Mouse (Mus musculus) urinary bladder, adult 18-20 months (tissue): ENCODE results near the gene Mreg.

Experiments
- DNase-seq, 2 experiments: peaks; one replicate each; pipeline ENCODE4 v3.0.0; 2022; ENCODE audit warnings: low spot score in 2 of 2, mixed read lengths in 2 of 2

Gene Mreg

DNA sequence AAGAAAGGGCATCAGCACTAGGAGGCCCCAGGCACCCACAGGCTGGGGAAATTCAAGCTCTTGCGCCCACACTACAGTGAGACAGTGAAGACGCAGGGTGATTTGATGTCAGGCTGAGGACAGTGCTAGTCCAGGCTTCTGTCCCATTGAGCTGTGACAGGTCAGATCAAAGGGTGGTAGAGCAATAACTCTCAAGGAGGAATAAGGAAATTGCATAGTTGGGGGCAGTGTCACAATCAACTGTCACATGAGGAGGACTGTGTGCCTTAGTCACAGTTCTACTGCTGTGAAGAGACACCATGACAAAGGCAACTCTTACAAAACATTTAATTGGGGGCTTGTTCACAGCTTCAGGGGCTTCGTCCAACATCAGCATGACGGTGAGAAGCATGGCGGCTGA, 16.0 kb downstream of the Mreg start:
- DNase-seq: no peak

DNA sequence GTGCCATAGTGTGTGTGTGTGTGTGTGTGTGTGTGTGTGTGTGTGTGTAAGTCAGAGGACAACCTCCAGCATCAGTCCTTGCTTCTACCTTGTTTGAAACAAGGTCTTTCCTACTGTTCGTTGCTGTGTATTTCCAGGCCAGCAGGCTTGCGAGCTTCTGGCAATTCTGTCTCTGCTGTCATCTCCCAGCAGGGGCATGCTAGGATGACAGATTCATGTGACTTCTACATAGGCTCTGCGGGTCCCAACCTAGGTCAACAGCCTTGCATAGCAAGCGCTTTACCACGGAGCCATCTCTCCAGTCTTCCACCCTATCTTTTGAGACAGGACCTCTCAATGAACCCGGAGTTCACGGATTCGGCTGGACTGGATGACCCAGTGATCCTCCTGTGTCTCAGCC, 20.7 kb downstream of the Mreg start:
- DNase-seq: no peak

DNA sequence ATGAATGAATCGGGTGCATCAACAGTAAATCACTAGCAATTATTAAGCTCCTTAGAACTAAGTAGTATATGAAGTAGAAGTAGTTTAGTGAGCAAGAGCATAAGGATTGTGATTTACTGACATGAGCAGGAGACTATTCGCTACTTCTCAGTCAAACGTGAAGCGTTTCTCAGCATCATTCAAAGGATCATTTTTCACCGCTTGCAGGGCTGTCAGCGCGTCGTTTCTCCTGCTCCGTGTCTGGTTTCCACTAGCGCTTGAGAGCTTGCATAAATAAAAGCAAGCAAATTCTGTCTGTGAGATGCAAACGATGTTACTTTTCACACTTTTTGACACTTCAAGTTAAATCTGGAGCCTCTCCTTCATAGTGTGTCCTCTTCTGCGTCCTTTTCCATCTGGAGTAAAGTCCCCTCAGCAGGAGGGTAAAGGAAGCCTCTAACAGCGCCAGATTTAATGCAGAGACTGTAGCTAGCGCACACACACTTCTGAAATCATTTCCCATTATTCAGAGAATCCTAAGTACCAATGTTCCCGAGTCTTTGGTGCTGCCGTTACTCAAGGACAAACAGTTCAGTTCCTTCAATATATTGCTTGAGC, 23.9 kb downstream of the Mreg start:
- no peak for DNase-seq

DNA sequence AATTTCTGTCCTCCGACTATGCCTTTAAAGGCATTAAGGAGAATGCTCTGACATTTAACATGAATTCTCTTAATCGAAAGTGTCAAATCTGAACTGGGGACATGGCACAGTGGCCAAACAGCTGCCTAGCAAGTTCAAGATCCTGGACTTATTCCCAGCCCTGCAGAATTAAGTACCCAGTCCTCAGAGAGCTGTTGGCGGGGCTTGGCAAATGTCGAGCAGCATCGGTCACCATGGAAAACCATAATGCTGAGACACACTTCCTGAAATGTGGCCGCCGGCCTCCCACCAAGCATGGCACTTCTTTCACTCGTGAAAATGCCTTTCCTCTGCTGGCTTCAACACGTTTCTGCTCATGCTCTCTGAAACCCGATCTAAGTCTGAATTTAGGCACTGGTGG, 24.6 kb downstream of the Mreg start:
- no peak for DNase-seq

DNA sequence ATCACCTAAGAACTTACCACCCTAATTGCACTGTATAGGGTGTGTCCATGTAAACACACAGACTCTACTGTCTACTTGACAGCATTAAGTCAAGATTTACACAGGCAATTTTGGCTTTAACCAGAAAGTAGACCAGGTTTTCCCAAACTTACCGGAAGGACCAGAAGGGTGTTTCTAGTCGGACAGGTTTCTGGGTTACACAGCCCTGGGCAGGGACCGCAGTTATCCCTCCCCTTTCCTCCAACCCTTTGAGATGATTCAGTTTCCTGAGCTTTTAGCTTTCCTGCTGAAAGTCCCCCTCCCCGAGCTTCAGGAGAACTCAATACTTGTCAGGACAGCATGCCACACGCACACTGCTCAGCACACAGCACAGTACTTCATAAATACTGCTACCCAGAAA, 26.0 kb downstream of the Mreg start:
- DNase-seq: no peak

DNA sequence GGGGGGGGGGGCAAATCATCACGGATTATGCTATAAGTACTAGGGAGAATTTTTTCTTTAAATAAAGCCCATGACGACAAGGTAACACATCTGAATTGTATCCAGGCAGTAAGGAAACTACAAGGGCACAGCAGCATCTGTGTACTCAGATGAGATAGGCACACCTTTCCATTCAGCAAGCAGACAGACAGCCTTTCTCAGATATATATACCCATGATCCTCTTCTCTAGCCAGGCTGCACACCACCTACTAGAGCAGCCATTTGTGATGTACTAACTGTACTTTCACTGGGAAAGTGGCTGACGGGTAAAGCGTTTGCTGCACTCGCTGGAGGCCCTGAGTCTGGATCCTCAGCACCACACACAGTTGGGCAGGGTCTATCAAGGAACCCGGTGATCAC, 28.6 kb downstream of the Mreg start:
- no peak for DNase-seq

DNA sequence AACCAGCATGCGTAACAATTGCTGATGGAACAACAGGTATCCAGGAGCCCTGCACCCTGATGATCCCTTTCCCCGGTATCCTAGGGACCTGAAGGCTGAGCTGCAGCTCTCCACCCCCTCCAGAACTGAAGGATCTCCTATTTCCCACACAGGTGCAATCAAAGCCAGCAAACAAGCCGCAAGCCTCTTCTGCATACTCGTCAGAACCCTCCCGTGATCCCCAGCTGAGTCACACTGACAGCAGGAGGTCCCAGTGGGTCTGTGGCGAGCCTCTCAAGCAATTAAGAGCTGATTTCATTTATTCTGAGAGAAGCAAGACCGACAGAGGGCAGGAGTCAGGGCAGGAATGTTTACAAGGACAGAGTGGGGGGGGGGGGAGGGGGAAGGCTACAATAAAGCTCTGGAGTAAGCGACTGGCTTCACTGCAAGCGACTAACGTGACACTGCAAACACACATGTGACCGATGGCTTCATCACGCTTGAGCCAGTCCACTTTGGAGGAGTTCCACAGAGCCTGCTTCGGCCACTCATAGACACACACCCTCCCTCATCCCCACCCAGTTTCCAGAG, 29.1 kb downstream of the Mreg start:
- no peak for DNase-seq

DNA sequence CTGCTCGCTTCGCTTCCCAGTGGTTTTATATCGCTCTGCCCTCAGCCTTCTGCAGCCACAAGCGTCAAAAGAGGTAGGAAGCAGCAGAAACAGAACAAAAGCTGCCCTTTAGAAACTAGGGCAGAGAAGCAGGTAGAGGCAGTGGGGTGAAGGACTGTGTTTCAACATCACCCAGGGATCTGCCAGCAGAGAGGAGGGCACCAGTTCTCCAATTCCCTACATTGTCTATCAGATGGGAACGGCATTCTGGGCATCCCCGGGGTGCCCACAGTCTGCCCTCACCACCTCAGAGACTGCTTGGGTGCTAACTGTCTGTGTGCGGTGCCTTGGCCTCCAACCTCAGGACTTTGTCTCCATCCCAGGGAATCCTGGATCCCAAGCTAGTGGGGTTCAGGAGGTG, 32.2 kb downstream of the Mreg start:
- DNase-seq: no peak

DNA sequence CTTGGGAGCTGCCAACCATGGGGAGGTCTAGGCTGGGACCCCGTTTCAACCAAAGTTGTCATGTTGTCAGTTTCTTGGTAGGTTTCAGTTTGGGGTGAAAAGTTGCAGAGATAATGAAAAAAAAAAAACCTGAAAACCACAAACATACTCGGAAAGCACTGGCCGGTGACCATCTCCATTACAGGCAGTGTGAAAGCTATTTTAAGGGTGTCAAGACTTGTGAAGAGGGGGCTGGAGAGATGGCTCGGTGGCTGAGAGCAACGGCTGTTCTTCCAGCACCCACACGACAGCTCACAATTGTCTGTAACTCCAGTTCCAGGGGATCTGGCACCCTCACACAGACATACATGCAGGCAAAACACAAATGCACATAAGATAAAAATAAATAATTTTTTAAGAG, 35.9 kb downstream of the Mreg start:
- no peak for DNase-seq

DNA sequence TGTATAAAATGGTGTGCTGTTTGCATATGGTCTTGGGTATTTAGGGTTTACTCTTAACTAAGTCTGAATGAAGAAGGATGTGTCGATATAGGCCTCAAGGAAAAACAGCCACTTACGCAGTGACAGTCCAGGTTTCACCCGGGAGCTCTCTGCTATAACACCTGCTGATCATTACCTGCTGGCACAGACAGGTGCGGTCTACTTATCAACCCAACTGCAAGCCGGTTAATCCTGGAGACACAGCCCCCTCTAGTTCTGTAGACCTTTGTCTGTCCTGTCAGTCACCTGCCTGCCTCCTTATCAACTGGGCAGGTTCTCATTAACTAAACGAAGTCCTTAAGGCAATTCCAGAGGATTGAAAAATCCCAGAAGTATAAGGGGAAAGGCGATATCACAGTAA, 37.9 kb downstream of the Mreg start:
- no peak for DNase-seq

DNA sequence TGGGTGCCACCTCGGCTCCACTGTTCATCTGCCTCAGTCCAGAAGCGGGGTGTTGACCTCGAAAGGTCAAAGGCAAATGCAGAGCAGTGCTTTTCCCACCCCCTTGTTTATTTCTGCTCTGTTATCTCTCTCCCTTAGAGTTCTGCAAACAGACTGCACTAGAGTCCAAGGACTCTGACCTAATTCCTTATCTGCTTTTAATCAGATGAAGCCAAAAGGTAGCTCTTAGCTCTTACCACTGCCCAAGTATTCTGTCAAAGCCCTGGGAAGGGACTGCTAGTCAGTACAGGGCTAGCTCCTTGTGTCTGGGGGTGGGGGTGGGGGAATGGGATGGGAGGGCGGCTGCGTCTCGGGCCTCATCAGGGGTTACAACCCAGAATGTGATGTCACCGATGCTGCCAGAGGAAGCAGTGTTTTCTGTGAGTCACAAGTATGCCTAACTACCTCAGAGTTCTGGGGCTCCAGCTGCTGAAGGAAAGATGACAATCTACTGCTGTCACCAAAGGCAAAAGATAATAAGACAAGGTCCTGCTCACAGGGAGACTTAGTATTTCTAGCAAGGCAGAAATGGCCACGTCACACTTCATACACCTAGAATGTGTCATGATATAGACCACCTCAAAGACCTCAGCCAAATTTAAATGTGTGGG, 38.6 kb downstream of the Mreg start:
- DNase-seq: no peak

DNA sequence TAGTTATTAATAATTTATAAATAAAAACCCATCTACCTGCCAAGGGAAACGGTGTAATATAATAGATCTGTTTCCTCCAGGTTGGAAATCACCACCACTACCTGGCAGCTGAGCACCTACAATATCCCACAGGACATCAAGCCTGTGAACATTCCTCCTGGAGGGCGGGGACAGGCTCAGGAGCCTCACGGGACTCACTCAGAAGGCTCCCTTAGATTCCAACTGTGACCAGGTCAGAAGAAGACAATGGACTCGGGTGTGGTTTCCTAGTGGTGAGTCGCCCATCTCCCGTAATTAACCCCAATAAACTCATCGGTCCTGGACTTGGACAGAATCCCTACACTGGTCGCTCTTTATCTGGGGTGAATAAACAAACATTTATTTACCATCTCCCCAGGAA, 39.3 kb downstream of the Mreg start:
- no peak for DNase-seq

DNA sequence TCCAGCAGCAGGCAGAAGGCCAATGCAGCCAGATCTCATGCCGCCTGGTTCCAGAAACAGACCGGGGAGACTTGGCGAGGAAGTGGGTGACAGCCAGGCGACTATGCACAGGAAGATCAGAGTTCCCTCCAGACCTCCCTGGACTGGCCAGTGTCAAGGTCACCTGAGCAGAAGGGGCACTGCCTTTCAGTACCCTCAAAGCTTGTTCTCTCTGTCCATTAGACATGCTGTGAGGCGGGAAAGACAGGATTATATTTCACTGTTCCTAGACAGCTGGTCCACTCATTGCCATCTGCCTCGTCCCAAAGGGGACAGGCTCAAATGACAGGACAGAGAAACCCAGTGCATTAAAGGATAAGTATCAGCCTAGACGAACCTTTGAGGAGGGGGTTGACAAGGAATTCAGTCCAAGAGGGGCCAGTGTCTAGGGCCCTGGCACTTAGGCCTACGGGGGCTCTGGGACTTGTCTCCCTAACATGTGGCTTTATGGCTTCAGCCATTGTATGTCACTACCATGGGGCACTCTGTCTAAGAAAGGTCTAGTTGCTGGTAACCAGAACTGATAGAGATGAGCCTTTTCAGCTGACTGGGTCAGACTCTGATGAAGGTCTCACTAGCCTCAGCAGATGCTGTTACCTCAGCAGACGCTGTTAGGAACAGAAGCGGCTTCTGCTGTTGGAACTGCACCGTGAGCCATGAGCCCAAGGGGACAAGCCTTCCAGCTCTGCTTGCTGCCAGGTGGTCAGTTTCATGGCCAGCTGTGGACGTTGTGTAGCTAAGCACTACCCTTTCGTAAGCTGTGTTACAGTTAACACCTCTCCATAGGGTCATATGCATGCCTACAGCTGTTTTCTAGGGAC, 40.9 kb downstream of the Mreg start:
- no peak for DNase-seq

DNA sequence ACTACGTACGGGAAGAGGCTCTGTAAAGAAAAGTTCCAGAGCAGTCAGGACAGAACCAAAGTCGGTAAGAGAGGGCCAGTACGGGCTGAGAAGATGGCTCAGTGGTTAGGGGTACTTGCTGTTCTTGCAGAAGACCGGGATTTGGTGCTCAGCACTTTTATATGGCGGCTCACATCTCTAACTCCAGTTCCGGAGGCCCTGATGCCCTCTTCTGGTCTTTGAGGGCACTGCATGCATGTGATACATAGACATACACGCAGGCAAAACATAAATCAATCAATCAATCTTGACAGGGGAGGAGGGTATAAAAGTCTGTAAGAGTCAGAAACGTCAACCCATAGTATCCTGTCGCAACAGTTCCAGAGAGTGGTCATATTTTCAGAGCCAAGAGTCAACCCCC, 45.1 kb downstream of the Mreg start:
- DNase-seq: no peak

DNA sequence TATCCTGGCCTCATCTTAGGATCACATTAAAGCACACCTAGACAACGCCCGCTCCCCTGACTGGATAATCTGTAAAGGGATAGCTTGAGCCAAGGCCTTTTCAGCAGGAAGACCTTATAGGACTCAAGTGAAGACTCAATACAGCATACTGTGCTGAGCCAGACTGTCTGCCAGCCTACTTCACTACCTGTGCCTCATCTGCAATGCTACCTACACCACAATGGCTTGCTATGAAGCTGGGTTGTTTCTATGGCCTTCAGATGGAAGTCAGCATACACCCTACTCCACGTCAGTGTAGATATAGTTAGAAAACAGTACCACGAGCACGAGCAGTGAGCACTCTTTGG, 45.7 kb downstream of the Mreg start:
- DNase-seq: no peak

DNA sequence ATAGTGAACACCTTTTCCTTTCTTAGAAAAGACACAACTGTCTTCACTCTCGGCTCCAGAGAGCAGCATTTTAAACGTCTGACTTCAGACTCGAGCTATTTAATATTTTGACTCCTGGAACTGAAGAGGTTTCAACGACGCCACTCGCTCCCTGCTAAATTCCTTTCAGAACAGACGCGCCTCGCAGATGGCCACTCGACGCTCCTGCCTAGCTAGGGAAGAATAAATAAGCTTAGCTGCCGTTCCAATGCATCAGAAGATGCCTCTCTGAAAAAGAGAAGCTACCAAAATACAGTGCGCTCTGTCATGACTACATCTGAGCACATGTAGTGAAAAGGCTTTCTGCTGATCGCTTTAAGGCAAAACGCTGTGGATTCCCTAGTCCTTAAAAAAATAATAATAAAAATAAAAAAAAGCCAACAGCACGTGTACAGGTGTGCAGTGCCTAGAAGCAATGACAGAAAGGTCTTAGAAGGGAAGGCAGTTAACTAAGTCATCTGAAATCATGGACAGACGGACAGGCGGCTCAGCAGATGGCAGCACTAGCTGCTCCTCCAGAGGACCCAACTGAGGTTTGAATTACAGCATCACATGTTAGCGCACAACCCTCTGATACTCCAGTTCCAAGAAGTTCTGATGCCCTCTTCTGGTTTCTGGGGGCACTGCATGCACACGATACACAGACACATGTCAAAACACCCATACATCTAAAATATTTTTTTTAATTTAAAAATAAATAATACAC, 46.2 kb downstream of the Mreg start:
- no peak for DNase-seq

DNA sequence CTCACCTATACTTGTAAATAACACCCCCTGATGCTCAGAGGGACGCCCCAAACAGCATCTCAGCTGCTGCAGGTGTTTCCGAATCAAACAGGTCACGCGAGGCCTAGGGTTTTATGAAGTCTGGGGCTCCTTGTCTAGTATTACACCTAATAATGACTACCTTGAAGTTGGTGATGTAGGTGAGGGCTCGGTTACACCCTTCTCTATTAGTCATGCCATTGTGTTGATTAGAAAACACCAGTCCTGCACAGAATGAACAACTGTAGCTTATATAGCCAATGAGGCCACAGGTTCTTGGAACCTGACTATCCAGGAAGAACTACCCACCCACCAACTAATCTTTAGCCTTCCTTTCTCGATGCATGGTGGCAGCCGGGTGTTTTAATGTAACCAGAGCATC, 51.8 kb downstream of the Mreg start:
- no peak for DNase-seq

DNA sequence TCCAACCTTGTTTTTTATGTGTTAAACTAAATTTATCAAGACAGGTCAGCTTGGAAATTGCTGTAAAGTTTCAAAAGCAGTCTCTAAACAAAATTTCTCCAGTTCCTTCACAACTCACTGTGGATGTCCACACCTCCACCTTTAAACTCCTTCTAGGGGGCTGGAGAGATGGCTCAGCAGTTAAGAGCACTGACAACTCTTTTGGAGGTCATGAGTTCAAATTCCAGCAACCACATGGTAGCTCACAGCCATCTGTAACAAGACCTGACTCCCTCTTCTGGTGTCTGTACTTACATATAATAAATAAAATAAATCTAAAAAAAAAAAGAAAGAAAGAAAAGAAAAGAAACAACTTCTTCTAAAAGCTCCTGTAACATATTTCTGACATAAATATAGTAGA, 67.1 kb downstream of the Mreg start:
- no peak for DNase-seq

DNA sequence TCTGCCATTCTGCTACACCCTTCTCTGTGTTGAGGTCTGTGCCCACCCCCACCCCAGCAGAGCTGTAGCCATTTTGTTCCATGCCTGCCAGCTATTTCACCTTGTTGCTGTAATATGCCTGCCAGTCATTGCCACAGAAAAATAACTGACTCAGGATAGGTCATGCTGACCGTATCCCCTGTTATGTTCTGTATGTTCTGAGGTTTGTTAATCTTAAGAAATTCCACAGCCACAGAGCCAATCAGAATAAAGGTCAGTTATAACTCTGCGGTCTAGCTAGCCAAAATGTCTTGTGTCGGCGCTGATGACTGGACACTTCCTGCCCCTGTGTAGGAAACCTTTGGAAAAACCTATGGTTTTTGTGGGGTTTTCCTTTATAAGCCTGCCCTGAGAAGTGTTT, 67.7 kb downstream of the Mreg start:
- DNase-seq: no peak

DNA sequence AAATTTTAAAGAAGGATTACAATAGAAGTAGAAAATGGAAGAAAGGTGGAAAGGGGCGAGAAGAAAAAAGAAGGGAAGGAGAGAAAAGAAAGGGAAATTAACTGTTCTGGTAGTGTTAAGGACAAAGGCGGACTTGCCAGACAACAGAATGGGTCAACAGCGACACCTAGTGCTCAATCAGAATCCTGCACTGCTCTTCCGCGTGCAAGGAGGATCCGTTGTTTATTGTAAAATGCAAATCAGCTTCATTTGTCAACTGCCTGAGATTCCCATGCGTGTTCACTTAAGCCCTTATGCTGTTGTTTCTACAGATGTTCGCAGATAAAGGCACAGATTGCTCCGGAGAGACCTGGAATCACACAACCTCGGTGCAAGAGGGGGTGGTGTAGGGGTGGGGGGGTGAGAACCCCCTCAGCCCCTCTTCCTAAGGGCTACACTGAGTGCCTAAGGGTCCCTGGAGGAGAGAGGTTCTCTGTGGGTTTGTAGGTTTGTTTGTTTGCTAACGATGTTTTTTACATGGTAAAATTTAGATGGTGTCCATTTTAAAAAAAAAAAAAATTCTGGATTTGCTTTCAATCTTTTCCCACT, 70.1 kb downstream of the Mreg start:
- no peak for DNase-seq

DNA sequence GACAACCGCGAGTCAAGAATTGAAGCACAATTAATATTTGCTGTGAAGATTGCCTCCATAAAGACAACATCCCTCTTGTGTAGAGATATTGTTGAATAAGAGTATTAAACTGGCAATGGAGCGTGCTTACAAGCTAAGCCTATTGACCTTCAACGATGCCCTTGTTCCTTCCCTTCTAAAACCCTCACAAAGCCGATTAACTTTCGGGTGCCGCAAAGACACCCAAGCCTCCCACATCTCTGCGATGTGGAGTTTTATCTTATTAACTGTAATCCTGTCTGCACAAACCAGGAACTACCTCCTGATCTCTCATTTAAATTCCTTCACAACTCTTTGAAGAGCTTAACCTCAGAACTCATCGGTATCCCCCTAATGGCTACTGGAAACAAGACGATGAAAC, 76.0 kb downstream of the Mreg start:
- DNase-seq: no peak

DNA sequence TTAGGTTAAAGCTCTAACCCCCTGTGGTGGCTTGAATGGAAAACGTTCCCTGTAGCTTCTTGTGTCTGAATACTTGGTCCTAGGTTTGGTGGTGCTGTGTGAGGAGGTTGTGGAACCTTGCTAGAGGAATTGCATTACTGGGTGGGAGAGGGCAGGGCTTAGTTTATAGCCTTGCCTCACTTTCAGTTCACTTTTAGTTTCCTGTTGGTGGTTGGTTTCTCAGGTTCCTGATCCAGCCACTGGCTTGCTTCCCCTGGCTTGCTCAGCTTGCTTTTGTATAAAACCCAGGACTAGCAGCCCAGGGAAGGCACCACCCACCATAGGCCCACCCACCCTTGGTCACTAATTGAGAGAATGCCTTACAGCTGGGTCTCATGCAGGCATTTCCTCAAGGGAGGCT, 77.6 kb downstream of the Mreg start:
- DNase-seq: no peak
